Mouse (Mus musculus) lung, embryonic 15.5 days (tissue): Measurements from ENCODE around the gene Mrps18c. TPM values are rescaled to one million over a fixed set of nuclear protein-coding genes. Genes with fewer than 3 reads are reported as not detected.

Experiments used
- ATAC-seq: fragments of 200-750 bp; cut with Nextera tagmentation; 2 replicates; pipeline ENCODE4 v1.8.0; 2017; ENCODE audit warnings: moderate number of reproducible peaks, borderline replicate concordance; ENCODE audit not compliant: low FRiP score, low TSS enrichment; ENCODE audit errors: extremely low read depth
- H3K27ac ChIP-seq: fragments of 300-500 bp; sonication (generic); 2 replicates; pipeline ENCODE4 v1.5.1; 2015; ENCODE audit warnings: moderate library complexity, mild to moderate bottlenecking, inconsistent platforms
- H3K27me3 ChIP-seq: fragments of 300-500 bp; sonication (generic); 2 replicates; pipeline ENCODE4 v1.6.1; 2015; ENCODE audit warnings: inconsistent platforms
- H3K36me3 ChIP-seq: fragments of 300-500 bp; sonication (generic); 2 replicates; pipeline ENCODE4 v1.6.1; 2015; ENCODE audit warnings: inconsistent platforms
- H3K4me1 ChIP-seq: fragments of 300-500 bp; sonication (generic); 2 replicates; pipeline ENCODE4 v1.6.1; 2015; ENCODE audit warnings: inconsistent platforms
- H3K4me2 ChIP-seq: fragments of 300-500 bp; sonication (generic); 2 replicates; pipeline ENCODE4 v1.6.1; 2015; ENCODE audit warnings: inconsistent platforms, mild to moderate bottlenecking, moderate library complexity
- H3K4me3 ChIP-seq: fragments of 300-500 bp; sonication (generic); 2 replicates; pipeline ENCODE4 v1.5.1; 2015; ENCODE audit warnings: mild to moderate bottlenecking, inconsistent platforms
- H3K9ac ChIP-seq: fragments of 300-500 bp; sonication (generic); 2 replicates; pipeline ENCODE4 v1.6.1; 2015; ENCODE audit warnings: inconsistent platforms
- H3K9me3 ChIP-seq: fragments of 300-500 bp; sonication (generic); 2 replicates; pipeline ENCODE4 v1.6.1; 2016; ENCODE audit warnings: inconsistent platforms
- WGBS: fragments of 180-500 bp; shearing (Covaris S2); methylation state at CpG from one replicate; pipeline ENCODE4 v1.1.7; 2015; 5-methylcytosine and 5-hydroxymethylcytosine counted together
- polyA plus RNA-seq: library from polyadenylated mRNA; unstranded; fragments of >200 nt; fragmentation: Nextera tagmentation; extraction: Ambion mirVana; gene quantifications from 2 replicates; pipeline ENCODE4 v1.2.1, GENCODE M21; 2015

Mrps18c gene
- polyA plus RNA-seq, 1 experiment from 2014 or later, result 146 TPM

DNA sequence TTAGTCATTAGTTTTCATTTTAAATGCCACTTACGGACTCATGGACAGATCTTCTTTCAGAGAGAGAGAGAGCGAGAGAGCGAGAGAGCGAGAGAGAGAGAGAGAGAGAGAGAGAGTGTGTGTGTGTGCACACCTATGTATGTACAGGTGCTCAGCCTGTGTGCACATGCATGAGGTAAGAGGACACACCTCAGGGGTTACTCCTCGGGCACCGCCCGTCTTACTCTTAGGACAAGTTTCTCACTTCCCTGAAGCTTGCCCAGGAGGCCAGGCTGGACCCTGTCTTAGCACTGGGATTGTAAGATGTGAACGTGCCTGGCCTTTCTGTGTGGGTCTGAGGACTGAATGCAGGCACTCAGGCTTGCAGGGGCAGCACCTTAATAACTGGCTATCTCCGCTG is 10.9 kb upstream of the Mrps18c start:
- Histone ChIP-seq H3K4me2 (no peak overlapping the region), H3K4me1 (no peaks in the 10 kb centered on the region), H3K4me3 (no peak overlapping the region), H3K9me3 (no peaks in the 10 kb centered on the region), H3K27ac (no peak overlapping the region), H3K36me3 (peaks cover 55% of the 10 kb centered on the region), H3K27me3 (no peaks in the 10 kb centered on the region), H3K9ac (no peak overlapping the region)
- ATAC-seq, result no peak
- WGBS, result 88% methylated on average over 9 of the region's 9 CpGs

DNA sequence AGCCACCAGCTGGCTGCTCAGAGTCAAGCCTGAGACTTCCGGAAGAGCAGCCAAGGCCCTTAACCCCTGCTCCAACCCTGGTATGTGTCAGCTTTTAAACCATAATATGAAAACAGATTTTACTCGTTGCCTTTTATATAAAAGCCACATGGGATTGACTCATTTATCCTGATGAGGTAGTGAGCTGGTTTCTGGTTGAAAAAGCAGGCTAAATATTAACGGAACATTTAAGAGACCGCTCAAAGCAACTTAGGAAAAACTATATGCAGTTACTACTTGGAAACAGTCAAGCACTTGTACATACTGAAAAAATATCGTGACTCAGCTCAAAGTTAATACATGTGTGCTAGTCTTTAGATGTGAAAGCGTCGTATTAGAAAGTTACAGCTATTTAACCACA is 6.2 kb upstream of the Mrps18c start:
- peaks cover 43% of the 10 kb centered on the region for H3K36me3 ChIP-seq
- WGBS, result 83% methylated on average over 7 of the region's 7 CpGs
- H3K4me2 ChIP-seq, result no peak overlapping the region

DNA sequence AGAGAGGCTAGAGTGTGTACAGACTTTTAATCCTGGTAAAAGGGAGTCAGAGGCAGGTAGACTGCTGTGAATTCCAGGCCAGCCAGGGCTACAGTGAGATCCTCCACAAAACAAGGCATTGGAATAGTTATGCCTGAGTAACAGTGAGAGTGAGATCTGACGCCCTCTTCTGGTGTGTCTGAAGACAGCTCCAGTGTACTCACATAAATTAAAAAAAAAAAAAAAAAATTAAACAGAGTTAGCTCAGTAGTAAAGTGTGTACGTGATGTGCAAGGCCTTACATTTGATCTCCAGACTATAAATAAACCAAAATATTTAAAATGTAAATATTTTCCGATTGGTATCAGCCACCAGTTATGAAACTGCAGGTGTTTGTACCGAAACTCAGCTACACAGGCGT is 4.3 kb upstream of the Mrps18c start:
- Histone ChIP-seq H3K9me3 (no peaks in the 10 kb centered on the region), H3K36me3 (peaks cover 38% of the 10 kb centered on the region), H3K27ac (no peak overlapping the region), H3K4me3 (no peak overlapping the region), H3K4me2 (no peak overlapping the region), H3K4me1 (peaks cover 10% of the 10 kb centered on the region), H3K9ac (no peak overlapping the region), H3K27me3 (no peaks in the 10 kb centered on the region)
- ATAC-seq, result no peak
- WGBS, result 72% methylated on average over 5 of the region's 5 CpGs

More for the DNA sequence above, 6.2 kb upstream of the Mrps18c start:
- no peaks in the 10 kb centered on the region for H3K9me3 ChIP-seq
- H3K27me3 ChIP-seq, result no peaks in the 10 kb centered on the region
- peaks cover 2% of the 10 kb centered on the region for H3K4me1 ChIP-seq
- no peak for ATAC-seq
- no peak overlapping the region for H3K27ac ChIP-seq
- H3K4me3 ChIP-seq, result no peak overlapping the region
- no peak overlapping the region for H3K9ac ChIP-seq

DNA sequence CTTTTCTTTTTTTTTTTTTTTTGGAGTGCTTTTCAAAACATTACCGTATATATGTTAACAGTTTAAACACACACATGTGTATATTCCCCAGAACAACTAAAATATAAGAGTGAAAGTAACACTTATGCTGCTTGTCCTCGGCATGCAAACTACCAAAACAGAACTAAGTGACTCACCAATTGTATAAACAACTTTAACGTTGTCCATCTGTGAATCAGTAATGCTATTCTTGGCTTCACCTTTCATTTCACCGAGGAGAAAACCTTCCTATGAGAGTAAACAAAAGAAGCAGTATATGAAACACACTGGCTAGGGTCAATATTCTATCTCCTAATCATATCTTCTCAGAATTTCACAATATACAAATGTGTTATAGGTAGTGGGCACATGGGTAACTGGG is 19.9 kb downstream of the Mrps18c start:
- ATAC-seq, result no peak
- Histone ChIP-seq H3K4me1 (peaks cover 6% of the 10 kb centered on the region; the same call in 1 of the 2 replicates), H3K4me2 (no peak overlapping the region), H3K9ac (no peak overlapping the region), H3K27ac (no peak overlapping the region), H3K4me3 (no peak overlapping the region), H3K27me3 (no peaks in the 10 kb centered on the region), H3K9me3 (no peaks in the 10 kb centered on the region), H3K36me3 (peaks cover 8% of the 10 kb centered on the region; the same call in 1 of the 2 replicates)
- WGBS, result 59% methylated on average over 4 of the region's 4 CpGs

DNA sequence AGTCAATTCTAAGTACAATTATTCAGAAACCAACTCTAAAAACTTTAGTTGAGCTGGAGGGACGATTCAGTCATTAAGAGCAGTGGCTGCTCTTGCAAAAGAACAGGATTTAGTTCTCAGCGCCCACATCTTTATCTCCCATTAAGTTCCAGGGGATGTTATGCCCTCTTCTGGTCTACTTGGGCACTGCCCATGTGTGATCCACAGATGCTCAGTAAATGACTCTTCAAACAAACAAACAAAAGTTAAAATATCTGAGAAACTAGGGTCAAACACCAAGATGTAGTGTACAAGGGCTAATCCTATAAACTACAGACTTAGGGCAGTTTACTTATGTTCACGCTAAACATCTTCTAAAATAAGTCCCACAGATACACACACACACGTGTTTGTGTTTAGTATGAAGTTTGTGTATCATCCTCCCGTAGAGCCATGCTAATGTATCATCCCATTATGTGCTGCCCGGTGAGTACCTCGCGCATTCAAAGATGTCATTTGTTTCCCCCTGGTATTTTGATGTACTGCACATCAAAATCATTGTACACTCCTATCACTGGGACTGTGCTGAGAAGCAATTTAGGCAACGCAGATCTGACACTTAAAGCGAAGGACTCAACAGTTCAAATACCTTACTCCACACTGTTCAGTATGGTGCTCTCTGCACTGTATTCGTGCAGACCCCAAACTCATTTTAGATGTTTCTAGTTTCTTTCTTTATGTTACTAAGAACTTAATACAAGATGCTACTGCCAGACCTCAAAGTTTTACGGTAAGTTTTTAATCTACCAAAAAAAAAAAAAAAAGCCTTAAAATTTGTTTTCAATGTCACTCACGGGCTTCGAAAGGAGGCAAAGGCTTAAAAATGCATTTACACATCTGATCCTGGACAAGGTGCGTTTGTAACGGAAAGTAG is 21.4 kb downstream of the Mrps18c start:
- no peak for ATAC-seq
- peak overlapping the region; percentile 82; the same call in 1 of the 2 replicates for H3K27ac ChIP-seq
- 0 out of 2 replicates have a peak, but pooled peaks cover 8% of the 10 kb centered on the region for H3K36me3 ChIP-seq
- peak overlapping the region; percentile 87 for H3K4me2 ChIP-seq
- H3K27me3 ChIP-seq, result no peaks in the 10 kb centered on the region
- peak overlapping the region; percentile 93 for H3K4me3 ChIP-seq
- H3K4me1 ChIP-seq, result peaks cover 6% of the 10 kb centered on the region; the same call in 1 of the 2 replicates
- H3K9ac ChIP-seq, result peak overlapping the region; percentile 100
- 24% methylated on average over 16 of the region's 16 CpGs for WGBS
- H3K9me3 ChIP-seq, result no peaks in the 10 kb centered on the region

DNA sequence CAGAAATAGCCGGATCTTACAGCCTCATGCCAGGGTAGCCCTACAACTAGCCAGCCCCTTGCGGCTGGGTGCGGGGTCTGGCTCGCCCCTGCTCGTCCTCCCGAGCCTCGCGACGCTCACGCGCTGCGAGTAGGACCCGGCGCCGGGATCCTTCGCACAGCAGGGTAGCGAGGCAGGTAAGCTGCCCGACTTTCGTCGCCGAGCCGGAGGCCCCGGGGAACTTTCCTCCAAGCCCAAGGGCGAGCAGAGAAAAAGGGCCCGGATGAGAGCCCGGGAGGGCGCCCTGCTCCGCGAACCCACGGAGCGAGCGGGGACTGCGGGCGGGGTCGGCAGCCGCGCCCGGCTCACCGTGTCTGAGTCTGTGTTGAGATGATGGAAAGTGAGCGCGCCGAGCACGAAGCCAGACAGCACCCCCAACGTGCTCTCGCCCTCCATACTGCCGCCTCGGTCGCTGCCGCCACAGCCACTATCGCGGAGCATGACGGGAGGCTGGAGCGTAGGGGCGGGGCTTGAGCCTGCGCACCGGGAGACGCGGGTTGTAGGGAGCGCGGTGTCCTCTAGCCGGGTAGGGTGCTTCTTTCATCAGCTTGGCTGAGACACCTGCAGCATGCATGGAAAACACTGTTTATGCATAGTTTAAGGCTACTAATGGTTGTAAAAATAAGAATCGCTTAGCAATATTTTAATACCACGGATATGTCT is 22.2 kb downstream of the Mrps18c start, which contains the start of gene Abraxas1:
Abraxas1 (minus strand) TSS at position 483 of the 702 bp plus-strand sequence.
- WGBS, result under 1% methylated on average over 63 of the region's 63 CpGs
- H3K36me3 ChIP-seq, result 0 out of 2 replicates have a peak, but pooled peaks cover 5% of the 10 kb centered on the region
- ATAC-seq, result peak; percentile 96

DNA sequence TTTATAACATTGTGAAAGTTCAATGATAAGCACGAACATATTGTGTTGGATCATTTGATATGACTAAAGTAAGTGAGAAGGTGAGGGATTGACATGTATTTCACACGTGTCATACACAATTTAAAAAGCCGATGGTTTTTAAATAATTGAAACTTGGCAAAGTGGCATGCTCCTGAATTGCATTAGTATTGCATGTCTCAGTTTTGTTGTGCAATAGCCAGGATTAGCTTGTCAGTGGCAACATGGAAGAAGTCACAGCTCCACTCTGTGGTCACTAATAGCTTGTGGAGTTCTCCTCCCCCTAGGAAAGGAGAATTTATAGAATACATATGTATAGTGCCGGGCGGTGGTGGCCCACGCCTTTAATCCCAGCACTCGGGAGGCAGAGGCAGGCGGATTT is 22.9 kb downstream of the Mrps18c start:
- Histone ChIP-seq H3K27ac (no peak overlapping the region), H3K36me3 (no peaks in the 10 kb centered on the region), H3K9ac (no peak overlapping the region), H3K27me3 (no peaks in the 10 kb centered on the region), H3K4me3 (peak overlapping the region; percentile 93; the same call in 1 of the 2 replicates), H3K4me1 (peaks cover 6% of the 10 kb centered on the region; the same call in 1 of the 2 replicates), H3K9me3 (no peaks in the 10 kb centered on the region), H3K4me2 (peak overlapping the region; percentile 87)
- 73% methylated on average over 8 of the region's 8 CpGs for WGBS
- no peak for ATAC-seq

More for the DNA sequence above, 22.2 kb downstream of the Mrps18c start, which contains the start of gene Abraxas1:
- Histone ChIP-seq H3K27ac (peak within 1 kb of the TSS; percentile 82), H3K4me1 (peaks cover 6% of the 10 kb centered on the region; the same call in 1 of the 2 replicates), H3K4me2 (peak within 1 kb of the TSS; percentile 87), H3K4me3 (peak within 1 kb of the TSS; percentile 93), H3K27me3 (no peaks in the 10 kb centered on the region), H3K9me3 (no peaks in the 10 kb centered on the region), H3K9ac (peak within 1 kb of the TSS; percentile 100)

DNA sequence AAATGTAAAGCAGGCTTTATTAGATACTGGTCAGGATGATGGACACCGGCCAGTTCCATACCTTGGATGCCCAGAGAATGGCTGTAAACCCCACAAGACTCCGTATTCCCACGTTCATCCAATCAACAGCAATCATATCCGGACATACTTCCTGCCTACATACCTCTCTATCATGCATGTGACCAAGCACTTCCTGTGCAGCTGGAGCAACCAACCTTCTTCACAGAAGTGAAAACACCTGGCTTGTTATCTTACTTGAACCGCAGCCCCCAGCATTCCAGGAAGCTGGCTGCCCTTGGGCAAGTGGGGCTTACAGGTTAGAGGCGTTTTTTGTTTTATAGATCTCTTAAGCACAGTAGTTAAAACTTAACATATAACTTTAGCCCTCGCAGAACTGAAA is 24.4 kb downstream of the Mrps18c start:
- Histone ChIP-seq H3K36me3 (no peaks in the 10 kb centered on the region), H3K4me1 (peaks cover 6% of the 10 kb centered on the region; the same call in 1 of the 2 replicates), H3K27me3 (no peaks in the 10 kb centered on the region), H3K27ac (no peak overlapping the region), H3K9me3 (no peaks in the 10 kb centered on the region), H3K9ac (no peak overlapping the region), H3K4me3 (no peak overlapping the region), H3K4me2 (no peak overlapping the region)
- 72% methylated on average over 7 of the region's 7 CpGs for WGBS
- no peak for ATAC-seq

DNA sequence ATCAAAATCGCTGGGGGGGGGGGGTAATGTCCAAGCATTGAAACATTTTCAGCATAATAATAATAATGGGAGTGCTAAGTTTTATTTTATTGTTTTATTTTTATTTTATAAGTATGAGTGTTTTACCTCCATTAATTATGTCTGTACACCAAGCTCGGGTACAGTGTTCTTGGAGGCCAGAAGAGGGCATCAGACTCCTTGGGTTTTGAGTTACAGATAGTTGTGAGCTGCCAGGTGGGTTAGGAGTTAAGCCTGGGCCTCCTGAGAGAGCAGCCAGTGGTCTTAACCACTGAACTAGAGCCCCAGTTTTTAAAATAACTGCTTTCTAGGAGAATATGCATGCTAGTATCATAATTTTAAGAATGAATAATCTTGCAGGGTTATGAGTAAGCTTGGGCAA is 27.5 kb downstream of the Mrps18c start:
- Histone ChIP-seq H3K36me3 (no peaks in the 10 kb centered on the region), H3K4me3 (no peak overlapping the region), H3K4me2 (no peak overlapping the region), H3K9ac (no peak overlapping the region), H3K27ac (no peak overlapping the region), H3K4me1 (no peaks in the 10 kb centered on the region), H3K27me3 (no peaks in the 10 kb centered on the region), H3K9me3 (no peaks in the 10 kb centered on the region)
- 20% methylated on average over 2 of the region's 2 CpGs for WGBS
- no peak for ATAC-seq

DNA sequence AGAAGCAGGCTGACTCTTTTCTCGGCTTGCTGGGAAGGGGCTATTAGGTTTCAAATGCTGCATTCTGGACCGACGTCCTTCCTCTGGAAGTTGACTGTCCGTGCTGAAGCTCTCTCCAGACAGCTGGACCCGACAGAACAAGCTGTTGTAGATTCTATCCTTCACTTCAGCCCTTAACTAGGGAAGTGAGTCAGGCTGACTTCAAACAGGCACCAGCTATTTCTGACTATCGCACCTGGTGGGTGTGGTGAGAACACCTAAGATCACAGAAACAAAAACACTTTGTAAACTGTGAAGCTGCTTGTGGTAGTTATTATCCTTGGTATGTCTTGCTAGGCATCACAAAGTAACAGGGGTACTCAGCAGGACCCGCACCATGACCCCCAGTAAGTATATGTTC is 28.1 kb downstream of the Mrps18c start:
- Histone ChIP-seq H3K4me1 (no peaks in the 10 kb centered on the region), H3K9me3 (no peaks in the 10 kb centered on the region), H3K4me3 (no peak overlapping the region), H3K27me3 (no peaks in the 10 kb centered on the region), H3K36me3 (no peaks in the 10 kb centered on the region), H3K9ac (no peak overlapping the region), H3K4me2 (no peak overlapping the region), H3K27ac (no peak overlapping the region)
- 66% methylated on average over 7 of the region's 7 CpGs for WGBS
- no peak for ATAC-seq

DNA sequence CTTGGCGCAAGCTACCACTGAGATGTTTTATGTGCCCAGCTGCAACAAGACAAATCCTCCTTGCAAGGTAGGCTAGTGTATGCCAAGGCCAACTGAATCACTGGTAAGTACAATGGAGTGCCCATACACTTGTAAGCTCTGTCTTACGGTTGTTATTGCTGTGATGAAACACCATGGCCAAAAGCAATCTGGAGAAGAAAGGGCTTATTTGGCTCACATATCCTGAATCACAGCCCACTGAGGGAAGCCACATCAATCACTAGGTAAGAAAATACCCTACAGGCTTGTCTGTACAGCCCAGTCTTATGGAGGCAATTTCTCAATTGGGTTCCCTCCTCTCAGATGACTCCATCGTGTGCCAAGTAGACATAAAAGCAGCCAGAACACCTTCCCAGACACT is 30.3 kb downstream of the Mrps18c start:
- Histone ChIP-seq H3K36me3 (no peaks in the 10 kb centered on the region), H3K4me2 (no peak overlapping the region), H3K9me3 (no peaks in the 10 kb centered on the region), H3K27me3 (no peaks in the 10 kb centered on the region), H3K4me3 (no peak overlapping the region), H3K4me1 (no peaks in the 10 kb centered on the region), H3K9ac (no peak overlapping the region), H3K27ac (no peak overlapping the region)
- 78% methylated on average over 3 of the region's 3 CpGs for WGBS
- ATAC-seq, result no peak

DNA sequence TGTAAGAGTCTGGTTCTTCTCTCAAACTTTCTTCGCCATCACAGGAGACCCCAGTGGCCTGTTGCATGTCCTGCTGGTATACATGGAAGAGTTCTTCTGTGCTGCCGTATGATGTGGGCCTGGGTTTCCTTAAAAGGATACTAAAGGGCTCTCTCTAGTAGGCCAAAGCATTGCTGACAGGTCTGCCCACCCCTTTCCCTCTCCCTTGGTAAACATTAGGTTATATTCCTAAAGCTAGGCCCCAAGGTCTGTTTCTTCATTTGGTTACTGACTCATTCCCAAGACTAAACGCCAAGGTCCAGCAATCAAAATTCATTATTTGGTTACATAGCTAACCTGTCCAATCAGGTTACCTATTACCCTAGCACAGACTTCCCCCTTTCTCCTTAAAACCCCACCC is 34.3 kb downstream of the Mrps18c start:
- no peaks in the 10 kb centered on the region for H3K9me3 ChIP-seq
- H3K36me3 ChIP-seq, result no peaks in the 10 kb centered on the region
- ATAC-seq, result no peak
- H3K27me3 ChIP-seq, result no peaks in the 10 kb centered on the region
- H3K9ac ChIP-seq, result no peak overlapping the region
- WGBS, result 89% methylated on average over 3 of the region's 3 CpGs
- H3K4me3 ChIP-seq, result no peak overlapping the region
- no peak overlapping the region for H3K4me2 ChIP-seq
- H3K4me1 ChIP-seq, result no peaks in the 10 kb centered on the region
- H3K27ac ChIP-seq, result no peak overlapping the region
